Mouse (Mus musculus): ENCODE results near the gene Fut1. TPM values are rescaled to one million over a fixed set of nuclear protein-coding genes. Genes with fewer than 3 reads are reported as not detected.
"Not testable (repeated sequence)": the region's sequence is repeated elsewhere in the genome, so short reads cannot be mapped to it uniquely, and the experiment has no call there.

The Fut1 gene
- polyA plus RNA-seq, 1 experiment: 5.9 TPM

DNA sequence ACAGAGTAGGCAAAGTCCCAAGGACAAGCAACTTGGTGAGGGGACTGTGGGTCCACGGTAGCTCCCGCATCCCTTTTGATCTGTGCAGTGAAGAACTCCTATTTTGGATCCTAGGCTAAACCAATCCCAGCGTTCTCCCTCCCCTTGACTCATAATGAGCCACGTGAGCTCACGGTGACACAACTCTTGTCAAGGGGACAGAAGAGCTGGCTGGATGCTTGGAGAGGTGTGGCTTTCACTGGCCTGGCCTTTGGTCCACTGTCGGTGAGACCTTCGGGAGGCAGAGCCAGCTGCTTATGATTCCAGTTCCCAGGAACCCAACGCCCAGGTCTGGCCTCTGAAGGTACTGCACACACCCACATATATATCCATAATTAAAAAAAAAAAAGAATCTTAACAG, 32.3 kb downstream of the Fut1 start:
- Histone ChIP-seq H3K36me3 (ENCODE audit: control insufficient read depth, insufficient read depth, low read length) (no peaks in the 10 kb centered on the region), H3K27ac (ENCODE audit: control insufficient read depth, insufficient read depth, low read length) (no peak overlapping the region), H3K4me3 (ENCODE audit: control insufficient read depth, insufficient read depth, low read length) (no peak overlapping the region), H3K4me1 (replicated peaks; ENCODE audit: control insufficient read depth, insufficient read depth, low read length) (peaks cover 4% of the 10 kb centered on the region), H3K27me3 (ENCODE audit: control insufficient read depth, insufficient read depth, low read length) (no peaks in the 10 kb centered on the region)
- 90% methylated on average over 8 of the region's 8 CpGs for WGBS
- no peak for DNase-seq
- no peak for TF ChIP-seq POLR2A (IDR thresholded peaks at IDR 0.05; ENCODE audit: control insufficient read depth, extremely low read depth, insufficient read depth, low read length, poor library complexity)
- TF ChIP-seq CTCF (IDR thresholded peaks at IDR 0.05; ENCODE audit: borderline replicate concordance, control insufficient read depth, extremely low read depth, insufficient read depth, low read length, poor library complexity): no peak

GRCm38 (mm10) chr7:45650484-45650883, 33.4 kb downstream of the Fut1 start:
- H3K4me3 ChIP-seq (ENCODE audit: control insufficient read depth, insufficient read depth, low read length); H3K27me3 ChIP-seq (ENCODE audit: control insufficient read depth, insufficient read depth, low read length); H3K4me1 ChIP-seq (replicated peaks; ENCODE audit: control insufficient read depth, insufficient read depth, low read length); DNase-seq; H3K36me3 ChIP-seq (ENCODE audit: control insufficient read depth, insufficient read depth, low read length); H3K27ac ChIP-seq (ENCODE audit: control insufficient read depth, insufficient read depth, low read length): not testable (repeated sequence)
- WGBS: 95% methylated on average over 20 of the region's 20 CpGs

DNA sequence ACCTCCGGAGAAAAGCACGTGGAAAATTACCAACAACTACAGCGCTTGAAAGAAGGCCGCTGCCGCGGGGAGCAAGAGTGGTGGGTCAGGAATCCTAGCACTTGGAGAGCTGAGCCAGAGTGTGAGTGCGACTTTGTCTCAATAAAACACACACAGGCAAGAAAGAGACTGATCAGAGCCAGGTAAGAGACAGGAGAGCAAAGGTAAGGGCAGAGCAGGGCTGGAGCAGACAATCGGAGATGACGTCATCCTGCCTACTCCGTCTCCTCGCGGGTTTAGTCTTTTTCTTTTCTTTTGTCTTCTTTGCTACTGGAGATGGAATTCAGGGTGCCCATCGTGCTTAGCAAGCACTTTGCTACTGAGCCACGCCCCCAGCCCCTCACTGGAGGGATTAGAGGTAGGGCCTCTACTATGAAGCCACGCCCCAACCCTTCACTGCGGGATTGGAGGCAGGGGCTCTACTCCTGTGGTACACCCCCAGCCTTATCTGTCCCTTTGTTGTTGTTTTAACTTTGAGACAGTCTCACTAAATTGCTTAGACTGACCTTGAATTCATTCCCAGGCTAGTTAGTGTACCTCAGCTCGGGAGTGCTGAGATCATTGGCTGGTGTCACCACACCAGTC, 37.4 kb downstream of the Fut1 start:
- TF ChIP-seq CTCF (IDR thresholded peaks at IDR 0.05; ENCODE audit: borderline replicate concordance, control insufficient read depth, extremely low read depth, insufficient read depth, low read length, poor library complexity) (no peak), POLR2A (IDR thresholded peaks at IDR 0.05; ENCODE audit: control insufficient read depth, extremely low read depth, insufficient read depth, low read length, poor library complexity) (no peak)

DNA sequence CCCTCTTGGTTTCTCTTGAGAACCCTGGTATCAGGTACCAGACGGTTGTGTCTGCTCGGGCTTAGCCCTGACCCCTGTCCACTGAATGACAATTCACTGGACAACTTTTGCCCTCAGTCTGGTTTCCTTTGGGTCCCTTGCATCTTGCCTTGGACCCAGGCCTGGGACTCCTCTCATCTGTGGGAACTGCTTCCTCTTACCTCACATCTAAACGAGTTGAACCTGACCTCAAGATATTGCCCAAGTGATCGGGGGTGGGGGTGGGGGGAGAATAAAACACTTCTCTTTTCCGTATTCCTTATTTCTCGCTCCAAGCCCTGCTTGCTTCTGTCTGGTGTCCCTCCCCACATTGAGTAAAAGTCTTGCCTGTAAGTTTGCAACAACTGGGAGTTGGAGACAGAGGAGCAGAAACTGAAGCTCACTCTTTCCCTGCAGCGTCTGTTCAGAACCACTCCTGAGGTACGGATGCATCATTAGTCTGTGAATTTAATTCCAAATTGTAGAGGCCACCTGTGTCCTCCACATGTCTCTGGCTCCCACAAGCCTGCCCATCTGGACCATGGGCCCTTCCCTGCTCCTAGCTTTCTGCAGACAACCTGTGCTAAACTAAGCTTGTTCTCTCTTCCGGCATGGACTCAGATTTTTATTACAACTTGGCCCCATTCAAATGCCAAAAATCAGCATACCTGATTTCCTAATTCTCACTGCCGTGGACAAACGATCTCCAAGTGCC, 43.8 kb downstream of the Fut1 start:
- 65% methylated on average over 11 of the region's 11 CpGs for WGBS
- no peaks in the 10 kb centered on the region for H3K36me3 ChIP-seq (ENCODE audit: control insufficient read depth, insufficient read depth, low read length)
- no peak overlapping the region for H3K4me3 ChIP-seq (ENCODE audit: control insufficient read depth, insufficient read depth, low read length)
- no peak for DNase-seq
- TF ChIP-seq POLR2A (IDR thresholded peaks at IDR 0.05; ENCODE audit: control insufficient read depth, extremely low read depth, insufficient read depth, low read length, poor library complexity) (no peak), CTCF (IDR thresholded peaks at IDR 0.05; ENCODE audit: borderline replicate concordance, control insufficient read depth, extremely low read depth, insufficient read depth, low read length, poor library complexity) (no peak)
- no peaks in the 10 kb centered on the region for H3K27me3 ChIP-seq (ENCODE audit: control insufficient read depth, insufficient read depth, low read length)
- no peaks in the 10 kb centered on the region for H3K4me1 ChIP-seq (replicated peaks; ENCODE audit: control insufficient read depth, insufficient read depth, low read length)
- H3K27ac ChIP-seq (ENCODE audit: control insufficient read depth, insufficient read depth, low read length): no peak overlapping the region

More for the DNA sequence above, 37.4 kb downstream of the Fut1 start:
- Histone ChIP-seq H3K27ac (ENCODE audit: control insufficient read depth, insufficient read depth, low read length) (no peak overlapping the region), H3K4me1 (replicated peaks; ENCODE audit: control insufficient read depth, insufficient read depth, low read length) (no peaks in the 10 kb centered on the region), H3K36me3 (ENCODE audit: control insufficient read depth, insufficient read depth, low read length) (no peaks in the 10 kb centered on the region), H3K4me3 (ENCODE audit: control insufficient read depth, insufficient read depth, low read length) (no peak overlapping the region), H3K27me3 (ENCODE audit: control insufficient read depth, insufficient read depth, low read length) (no peaks in the 10 kb centered on the region)
- DNase-seq: no peak
- WGBS: 75% methylated on average over 17 of the region's 17 CpGs

DNA sequence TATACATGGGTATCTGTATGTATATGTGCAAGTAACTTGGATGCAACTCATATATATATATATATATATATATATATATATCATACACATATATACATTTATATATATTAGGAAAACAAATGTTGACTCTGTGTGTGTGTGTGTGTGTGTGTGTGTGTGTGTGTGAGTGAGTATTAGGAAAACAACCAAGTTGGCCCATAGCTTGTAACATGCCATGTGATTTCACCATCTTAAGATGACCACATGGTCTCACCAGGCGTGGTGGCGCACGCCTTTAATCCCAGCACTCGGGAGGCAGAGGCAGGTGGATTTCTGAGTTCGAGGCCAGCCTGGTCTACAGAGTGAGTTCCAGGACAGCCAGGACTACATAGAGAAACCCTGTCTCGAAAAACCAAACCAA, 44.6 kb downstream of the Fut1 start:
- 94% methylated on average over 6 of the region's 6 CpGs for WGBS
- H3K36me3 ChIP-seq (ENCODE audit: control insufficient read depth, insufficient read depth, low read length); H3K27ac ChIP-seq (ENCODE audit: control insufficient read depth, insufficient read depth, low read length); DNase-seq; H3K4me3 ChIP-seq (ENCODE audit: control insufficient read depth, insufficient read depth, low read length); H3K4me1 ChIP-seq (replicated peaks; ENCODE audit: control insufficient read depth, insufficient read depth, low read length); H3K27me3 ChIP-seq (ENCODE audit: control insufficient read depth, insufficient read depth, low read length): not testable (repeated sequence)

DNA sequence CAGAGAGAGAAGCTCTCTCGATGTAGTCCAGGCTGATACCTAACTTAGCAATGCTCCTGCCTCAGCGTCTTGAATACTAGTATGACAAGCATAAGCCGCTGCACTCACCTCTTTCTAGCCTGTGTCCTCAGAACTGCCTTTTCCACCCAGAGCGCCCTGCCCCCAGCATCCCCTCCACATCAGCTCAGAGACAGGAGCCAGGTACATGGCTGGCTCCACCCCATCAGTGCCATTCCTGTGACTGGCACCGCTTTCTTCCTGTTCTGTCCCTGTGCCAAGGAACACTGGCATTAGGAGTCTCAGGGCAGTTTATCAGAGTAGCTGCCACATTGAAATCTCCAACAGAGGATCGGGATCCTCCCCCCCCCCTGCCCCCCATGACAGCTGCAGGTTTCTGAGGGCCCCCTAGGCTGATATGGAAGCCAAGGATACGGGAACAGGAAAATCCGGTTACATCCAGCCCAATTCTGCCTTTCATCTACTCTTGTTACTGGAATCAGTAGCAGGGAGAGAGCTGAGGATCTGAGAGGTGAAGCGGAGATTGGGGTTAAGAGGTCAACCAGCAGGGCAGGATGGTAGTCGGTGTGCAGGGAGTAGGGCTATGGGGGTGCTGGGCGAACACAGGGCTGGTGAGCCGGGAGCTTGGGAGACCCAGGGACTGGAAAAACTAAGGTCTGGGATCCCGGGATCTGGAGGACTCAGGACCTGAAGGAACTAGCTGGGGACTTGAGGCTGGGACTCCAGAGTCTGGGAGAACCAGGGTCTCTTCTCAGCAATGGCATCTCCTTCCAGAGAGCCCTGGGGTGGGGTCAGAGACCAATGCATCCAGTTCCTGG, 48.4 kb downstream of the Fut1 start:
- Histone ChIP-seq H3K4me3 (ENCODE audit: control insufficient read depth, insufficient read depth, low read length) (no peak overlapping the region), H3K27me3 (ENCODE audit: control insufficient read depth, insufficient read depth, low read length) (no peaks in the 10 kb centered on the region), H3K4me1 (replicated peaks; ENCODE audit: control insufficient read depth, insufficient read depth, low read length) (no peaks in the 10 kb centered on the region), H3K27ac (ENCODE audit: control insufficient read depth, insufficient read depth, low read length) (no peak overlapping the region), H3K36me3 (ENCODE audit: control insufficient read depth, insufficient read depth, low read length) (no peaks in the 10 kb centered on the region)
- 78% methylated on average over 13 of the region's 13 CpGs for WGBS
- no peak for DNase-seq
- TF ChIP-seq CTCF (IDR thresholded peaks at IDR 0.05; ENCODE audit: borderline replicate concordance, control insufficient read depth, extremely low read depth, insufficient read depth, low read length, poor library complexity): no peak
